Mouse (Mus musculus) neural tube, embryonic 10.5 days (tissue): ENCODE results near the gene Pde1b.

ENCODE experiments used
- DNase-seq: peaks from one replicate; pipeline ENCODE4 v3.0.0-alpha.2; 2017; ENCODE audit warnings: low spot score; ENCODE audit errors: extremely low spot score

Gene Pde1b

DNA sequence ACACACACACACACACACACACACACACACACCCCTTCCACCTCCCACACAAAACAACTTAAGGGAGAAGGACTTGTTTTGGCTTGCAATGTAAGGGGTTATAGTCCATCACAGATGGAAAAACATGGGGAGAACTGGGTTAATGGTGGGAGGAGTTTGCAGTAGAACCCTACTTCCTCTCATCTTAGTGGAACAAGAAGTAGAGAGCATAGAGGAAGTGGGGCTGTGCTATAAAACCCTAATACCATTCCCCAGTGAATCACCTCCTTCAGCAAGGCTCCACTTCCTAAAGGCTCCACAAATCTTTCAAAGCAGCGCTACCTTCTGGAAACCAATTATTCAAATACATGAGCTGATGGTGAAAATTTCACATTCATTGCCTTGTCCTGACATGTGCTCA is 46.6 kb downstream of the Pde1b start:
- DNase-seq, result no peak

DNA sequence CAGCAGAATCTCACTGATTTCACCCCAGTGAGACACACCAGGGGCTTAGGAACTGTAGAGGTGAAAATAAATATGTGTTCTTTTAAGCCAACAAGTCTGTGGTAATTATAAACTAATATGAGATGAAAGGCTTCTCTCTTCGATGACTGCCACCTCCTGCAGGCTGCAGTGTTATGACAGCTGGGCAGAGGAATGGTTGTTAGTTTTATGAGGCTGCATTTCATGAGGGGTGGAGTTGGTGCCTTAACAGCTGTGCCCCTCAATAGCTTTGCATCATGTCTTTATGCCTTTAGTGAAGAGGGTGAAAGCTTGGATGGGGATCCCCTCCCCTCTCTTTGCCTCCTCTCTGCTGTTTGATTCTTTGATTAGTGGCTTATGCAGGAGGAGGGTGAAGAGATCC is 48.2 kb downstream of the Pde1b start:
- no peak for DNase-seq

DNA sequence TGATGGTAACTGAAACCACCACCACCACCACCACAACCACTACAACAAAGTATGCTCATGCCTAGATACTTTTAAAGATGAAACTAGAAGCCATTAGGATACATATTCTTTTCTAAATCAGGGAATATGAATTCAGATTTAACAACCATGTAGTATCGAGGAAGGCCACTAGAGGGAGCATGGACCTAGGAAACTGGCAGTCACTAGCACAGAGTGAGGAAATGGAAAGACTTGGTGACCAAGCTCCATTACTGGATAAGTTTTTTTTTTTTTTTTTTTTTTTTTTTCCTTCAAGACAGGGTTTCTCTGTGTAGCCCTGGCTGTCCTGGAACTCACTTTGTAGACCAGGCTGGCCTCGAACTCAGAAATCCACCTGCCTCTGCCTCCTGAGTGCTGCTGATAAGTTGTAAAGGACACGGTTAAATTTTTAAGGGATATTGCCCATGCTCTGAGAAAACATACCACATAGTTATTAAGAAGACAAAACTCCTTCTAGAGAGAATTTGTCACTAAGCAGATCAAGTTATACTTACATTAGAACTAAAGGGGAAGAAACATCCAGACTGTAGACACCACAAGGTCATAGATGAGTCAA is 49.4 kb downstream of the Pde1b start:
- no peak for DNase-seq

DNA sequence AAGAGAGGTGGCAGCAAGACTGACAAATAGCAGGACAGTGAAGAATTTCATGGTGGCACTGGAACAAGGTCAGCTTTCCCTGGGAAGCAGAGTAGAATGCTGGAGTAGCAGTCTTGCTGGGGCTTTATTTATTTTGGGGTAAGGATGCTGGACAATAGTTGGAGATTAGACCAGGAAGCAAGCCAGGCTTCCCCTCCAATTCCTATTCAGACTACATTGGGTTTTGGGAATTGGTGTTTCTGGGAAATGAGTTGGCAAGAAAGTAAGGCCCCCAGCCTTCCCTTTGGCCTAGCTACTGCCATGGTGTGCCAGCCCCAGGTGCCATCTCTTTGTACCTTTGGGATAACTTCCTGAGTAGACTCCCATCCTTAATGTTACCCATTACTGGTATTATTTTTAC is 62.1 kb downstream of the Pde1b start, which contains the start of gene Glycam1:
Gene Glycam1, minus strand, starts transcription at position 101 of the 400 bp plus-strand sequence.
- DNase-seq, result no peak
